Mouse (Mus musculus) left cerebral cortex, postnatal 4 days (tissue): Measurements from ENCODE around the gene Tnrc6a. TPM values are rescaled to one million over a fixed set of nuclear protein-coding genes. Genes with fewer than 3 reads are reported as not detected.
"Not testable (repeated sequence)": the region's sequence is repeated elsewhere in the genome, so short reads cannot be mapped to it uniquely, and the experiment has no call there.

Source experiments
- DNase-seq: peaks from one replicate; pipeline ENCODE4 v3.0.0-alpha.2; 2022
- intact Hi-C: fragments of 180-260 bp; cut with DNase I; formaldehyde crosslinking; loops from one replicate; pipeline ENCODE4 v1.15.1; 2025
- total RNA-seq, 2 experiments: library from RNA; stranded (reverse); gene quantifications; 2 replicates each; pipeline ENCODE4 v1.2.3; 2021

Gene Tnrc6a
- 10 to 100 TPM; 74.2 to 80.5 TPM for total RNA-seq

GRCm38 (mm10) chr7:123123665-123124298 is at the start of gene Tnrc6a:
TSS of gene Tnrc6a (plus strand) at chr7:123123885.
- peak; percentile 93 for DNase-seq
- intact Hi-C loops = loop anchor here (10.0 kb wide), 1 partner anchor 89 kb away; no protein-coding TSS in a partner anchor

DNA sequence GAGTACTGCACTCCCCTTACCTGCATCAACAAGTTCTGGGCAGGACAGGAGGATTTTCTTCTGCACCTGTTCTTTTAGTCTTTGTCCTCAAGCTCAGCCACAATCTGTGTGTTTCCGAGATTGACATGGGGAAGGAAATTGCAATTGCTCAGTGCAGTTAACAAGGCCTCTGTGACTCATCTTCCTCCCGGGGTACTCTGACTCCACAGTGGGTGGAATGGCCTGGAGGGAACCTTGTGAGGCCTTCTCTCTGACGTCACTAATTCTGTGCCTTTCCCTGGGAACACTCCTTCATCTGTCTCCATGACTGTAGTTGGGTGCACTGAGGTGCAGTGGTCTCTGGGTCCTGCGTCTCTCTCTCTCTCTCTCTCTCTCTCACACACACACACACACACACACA is 41.4 kb upstream of the Tnrc6a start:
- DNase-seq = no peak
- intact Hi-C loops = no loop called here

- intact Hi-C loops = no loop called here
- no peak for DNase-seq
Measured at GRCm38 (mm10) chr7:123083441-123084123, 40.1 kb upstream of the Tnrc6a start.

DNA sequence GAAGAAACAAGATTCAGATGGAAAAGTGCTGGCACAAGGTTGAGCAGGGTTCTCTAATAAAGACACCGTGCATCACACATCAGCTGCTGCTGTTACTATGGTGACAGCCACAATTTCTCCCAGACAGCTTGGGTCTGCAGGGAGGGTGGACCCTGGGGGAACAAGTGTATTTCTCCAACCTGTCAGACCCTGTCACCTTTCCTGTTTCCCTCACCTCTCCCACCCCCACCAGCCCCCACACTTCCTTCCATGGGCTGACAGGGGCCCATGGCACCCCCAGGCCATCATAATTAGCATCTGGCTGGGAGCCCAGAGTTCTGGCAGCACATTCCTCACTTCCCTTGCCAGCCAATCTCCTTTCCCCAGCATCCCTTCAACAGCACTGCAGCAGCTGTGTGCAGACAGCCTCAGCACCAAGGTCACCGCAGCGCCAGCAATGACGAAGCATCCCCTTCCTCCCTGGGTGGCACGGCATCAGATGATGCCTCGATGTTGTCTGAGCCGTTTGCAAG is 39.4 kb upstream of the Tnrc6a start:
- DNase-seq = peak; percentile 83
- intact Hi-C loops = no loop called here

DNA sequence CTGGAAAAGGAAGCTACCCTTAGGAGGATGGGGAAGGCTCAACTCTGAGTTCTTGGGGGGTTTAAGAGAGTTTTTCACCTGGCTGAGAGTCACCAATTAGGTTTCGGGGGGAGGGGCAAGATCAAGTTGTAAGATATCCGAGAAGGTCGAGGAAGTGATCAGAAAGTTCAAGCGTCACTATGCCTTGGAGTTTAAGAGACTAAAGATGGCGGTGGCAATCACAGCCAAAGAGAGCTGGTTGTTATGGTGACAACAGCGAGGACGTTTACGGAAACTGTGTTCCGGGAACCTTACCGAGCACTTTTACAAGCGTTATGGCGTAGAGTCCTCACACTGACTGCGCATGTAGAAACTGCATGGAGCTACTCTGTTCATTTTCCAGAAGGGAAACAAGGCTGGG is 39.0 kb upstream of the Tnrc6a start:
- intact Hi-C loops = no loop called here

DNA sequence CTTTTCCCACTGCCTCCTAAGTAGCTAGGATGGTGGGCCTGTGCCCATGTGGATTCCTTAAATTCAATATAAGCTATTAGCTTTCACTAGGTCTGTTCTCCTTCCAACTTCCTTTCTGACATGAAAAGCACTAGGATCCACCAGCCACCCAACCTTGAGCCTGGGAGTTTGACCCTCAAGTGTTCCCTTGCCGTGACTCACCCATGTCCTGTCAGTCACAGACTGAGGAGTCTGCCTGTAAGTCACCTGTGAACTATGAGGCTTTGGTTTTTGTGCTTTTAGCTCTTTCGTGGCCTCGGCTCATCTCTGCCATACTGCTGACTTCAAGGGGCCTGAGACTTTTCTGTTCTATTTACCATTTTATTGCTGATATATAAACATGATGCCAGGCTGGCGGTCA is 34.8 kb upstream of the Tnrc6a start:
- DNase-seq = no peak
- intact Hi-C loops = no loop called here

More for the DNA sequence above, 39.0 kb upstream of the Tnrc6a start:
- DNase-seq = peak; percentile 11

DNA sequence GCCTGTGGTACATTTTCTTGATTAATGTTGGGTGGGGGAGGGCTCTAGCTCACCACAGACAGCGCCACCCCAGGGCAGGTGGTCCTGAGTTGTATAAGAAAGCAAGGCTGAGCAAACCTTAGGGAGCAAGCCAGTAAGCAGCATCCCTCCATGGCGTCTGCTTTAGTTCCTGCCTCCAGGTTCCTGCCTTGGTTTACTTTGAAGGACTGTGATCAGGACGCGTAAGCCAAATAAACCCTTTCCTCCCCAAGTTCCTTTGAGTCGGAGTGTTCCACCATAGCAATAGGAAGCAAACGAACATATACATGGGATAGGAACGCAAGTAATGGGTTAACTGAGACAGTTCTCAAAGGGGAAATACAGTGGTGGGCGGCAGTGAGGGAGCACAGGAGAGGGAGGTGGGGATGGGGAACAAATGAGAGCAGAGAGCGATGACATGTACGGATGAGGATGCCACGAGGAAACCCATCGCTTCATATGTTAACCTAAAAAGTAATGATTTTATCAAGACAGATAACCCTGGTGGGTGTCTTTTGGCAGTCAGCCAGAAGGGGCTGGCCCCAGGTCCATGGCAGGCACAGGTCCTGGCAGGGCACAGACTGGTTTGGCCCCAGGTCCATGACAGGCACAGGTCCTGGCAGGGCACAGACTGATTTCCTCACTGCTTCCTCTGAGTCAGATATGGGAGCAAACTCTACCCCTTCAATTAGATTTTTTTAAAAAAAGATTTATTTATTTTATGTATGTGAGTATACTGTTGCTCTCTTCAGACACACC is 27.2 kb upstream of the Tnrc6a start:
- intact Hi-C loops = no loop called here
- peak; percentile 36 for DNase-seq

GRCm38 (mm10) chr7:123097891-123098750 is 25.6 kb upstream of the Tnrc6a start:
- peak; percentile 43 for DNase-seq
- intact Hi-C loops = no loop called here

GRCm38 (mm10) chr7:123101295-123101694 is 22.4 kb upstream of the Tnrc6a start:
- intact Hi-C loops = no loop called here
- DNase-seq = no peak

DNA sequence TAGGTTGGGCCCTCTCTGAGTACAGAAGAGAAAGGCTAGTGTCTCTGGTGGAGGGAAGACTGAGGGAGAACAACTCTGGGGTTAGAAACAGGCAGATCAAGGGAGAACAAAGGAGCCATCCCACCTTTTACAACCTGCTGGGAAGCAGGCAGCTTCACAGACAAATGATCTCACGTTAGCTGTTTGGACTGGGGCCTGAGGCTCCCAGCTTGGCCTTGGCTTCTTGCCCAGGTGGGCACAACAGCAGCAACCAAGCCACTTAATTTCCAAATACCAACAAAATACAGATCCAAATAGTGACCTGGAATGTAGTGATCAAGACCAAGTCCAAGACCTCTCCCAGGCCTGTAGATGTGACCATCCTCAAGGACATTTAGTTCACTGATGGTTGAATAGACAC is 18.3 kb upstream of the Tnrc6a start:
- peak; percentile 50 for DNase-seq
- intact Hi-C loops = not testable (repeated sequence)

- no peak for DNase-seq
- intact Hi-C loops = no loop called here
Measured at GRCm38 (mm10) chr7:123105906-123106305, 17.8 kb upstream of the Tnrc6a start.

DNA sequence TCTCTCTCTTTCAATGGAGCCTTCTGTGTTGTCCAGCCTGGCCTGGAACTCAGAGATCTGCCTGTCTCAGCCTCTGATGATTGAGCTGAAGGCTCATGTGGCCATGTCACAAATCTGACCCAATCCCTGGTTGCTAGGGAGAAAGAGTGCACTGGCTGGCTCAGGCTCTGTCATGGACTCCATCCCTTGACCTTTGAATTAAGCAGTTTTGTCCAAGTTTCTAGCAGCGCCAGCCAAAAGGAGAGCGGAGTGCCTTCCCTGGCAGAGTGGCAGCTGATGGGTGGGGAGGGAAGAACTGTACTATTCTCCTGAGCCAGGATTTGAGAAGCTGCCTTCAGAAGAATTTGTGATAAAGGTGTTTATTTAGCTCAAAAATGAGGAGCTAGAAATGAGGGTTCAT is 17.4 kb upstream of the Tnrc6a start:
- intact Hi-C loops = no loop called here
- no peak for DNase-seq

- intact Hi-C loops = no loop called here
- DNase-seq = no peak
Measured at GRCm38 (mm10) chr7:123108058-123109055, 15.3 kb upstream of the Tnrc6a start.

- DNase-seq = no peak
- intact Hi-C loops = no loop called here
Measured at GRCm38 (mm10) chr7:123109361-123110000, 14.2 kb upstream of the Tnrc6a start.

DNA sequence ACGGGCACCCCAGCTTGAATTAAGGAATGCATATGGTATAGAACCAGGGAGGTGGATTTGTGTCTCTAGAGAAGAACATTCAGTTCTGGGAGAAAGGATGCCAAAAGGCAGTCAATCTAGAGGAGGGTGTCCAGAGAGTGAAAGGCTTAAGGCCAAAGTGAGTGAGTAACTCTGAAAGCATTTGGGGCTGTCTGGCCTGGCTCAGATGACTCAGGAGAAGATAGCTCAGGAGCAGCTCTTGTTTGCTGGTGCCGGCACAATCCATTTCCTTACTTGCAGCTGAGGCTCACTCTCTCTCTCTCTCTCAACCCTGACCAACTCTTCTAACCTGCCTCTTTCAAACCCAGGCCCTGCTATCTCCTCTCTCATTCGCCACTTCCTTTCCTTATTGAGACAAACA is 13.6 kb upstream of the Tnrc6a start:
- intact Hi-C loops = no loop called here

DNA sequence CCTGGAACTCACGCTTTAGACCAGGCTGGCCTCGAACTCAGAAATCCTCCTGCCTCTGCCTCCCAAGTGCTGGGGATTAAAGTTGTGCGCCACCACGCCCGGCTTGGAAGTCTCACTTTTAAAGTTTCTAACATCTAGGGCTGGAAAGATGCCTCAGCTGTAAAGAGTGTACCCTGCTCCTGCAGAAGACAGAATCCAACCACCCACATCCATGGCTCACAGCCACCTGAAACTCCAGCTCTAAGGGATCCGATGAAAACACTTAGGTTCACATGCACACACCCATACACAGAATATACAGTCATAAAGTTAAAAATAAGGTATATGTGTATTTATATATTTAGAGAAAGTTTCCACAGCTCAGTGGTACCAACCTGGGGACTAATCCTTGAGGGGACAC is 10.1 kb upstream of the Tnrc6a start:
- intact Hi-C loops = no loop called here
- no peak for DNase-seq

More for the DNA sequence above, 13.6 kb upstream of the Tnrc6a start:
- no peak for DNase-seq

- intact Hi-C loops = no loop called here
- DNase-seq = no peak
Measured at GRCm38 (mm10) chr7:123116799-123117198, 6.9 kb upstream of the Tnrc6a start.

- no peak for DNase-seq
- intact Hi-C loops = no loop called here
Measured at GRCm38 (mm10) chr7:123117209-123117608, 6.5 kb upstream of the Tnrc6a start.

DNA sequence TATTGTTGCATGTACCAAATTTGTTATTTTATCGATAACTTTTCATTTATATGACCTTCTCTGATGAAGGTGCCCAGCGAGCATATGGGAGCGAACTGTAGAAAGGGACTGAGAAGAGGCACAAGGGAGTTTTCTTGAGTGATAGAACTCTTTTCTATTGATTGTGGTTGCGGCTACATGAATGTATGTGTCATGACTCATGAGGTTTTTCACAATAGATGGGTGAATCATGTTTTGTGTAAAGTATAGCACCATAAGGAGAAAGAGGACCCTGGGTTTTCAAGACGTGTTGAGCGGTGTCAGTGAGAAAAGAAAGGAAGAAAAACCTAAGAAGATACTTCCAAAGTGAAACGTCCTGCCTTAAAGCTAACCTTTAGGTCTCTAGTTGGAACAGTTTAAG is 3.2 kb upstream of the Tnrc6a start:
- intact Hi-C loops = loop anchor here (10.0 kb wide), 1 partner anchor 86 kb away; no protein-coding TSS in a partner anchor
- no peak for DNase-seq
